Mouse (Mus musculus): ENCODE results near the gene Zfp420. TPM values are rescaled to one million over a fixed set of nuclear protein-coding genes. Genes with fewer than 3 reads are reported as not detected.

Gene Zfp420
- polyA plus RNA-seq (2015; fragmentation: Illumina TruSeq; extraction: RNeasy Lipid Tissue Mini Kit (QIAGEN cat#74804); ENCODE audit: insufficient read depth, low read depth, low replicate concordance): 4.2 TPM

GRCm38 (mm10) chr7:29859532-29860517, at the start of gene Zfp420:
TSS of gene Zfp420 (plus strand) at chr7:29859979.

GRCm38 (mm10) chr7:29815910-29816429, 43.8 kb upstream of the Zfp420 start, which contains the start of gene Zfp790:
TSS of gene Zfp790 (plus strand) at chr7:29816114.

GRCm38 (mm10) chr7:29853219-29853842, 6.4 kb upstream of the Zfp420 start, which contains the start of gene Zfp940:
TSS of gene Zfp940 (minus strand) at chr7:29853669.

GRCm38 (mm10) chr7:29905966-29906681, 46.3 kb downstream of the Zfp420 start, which contains the start of gene Zfp27:
TSS of gene Zfp27 (minus strand) at chr7:29906572.

GRCm38 (mm10) chr7:29908130-29908950, 48.6 kb downstream of the Zfp420 start, which contains the start of gene Zfp383:
TSS of gene Zfp383 (plus strand) at chr7:29908223.

Other genes starting within 250 kb of the Zfp420 start
- gene Catsperg2, start 132.9 kb upstream of the Zfp420 start, polyA plus RNA-seq (2015; fragmentation: Illumina TruSeq; extraction: RNeasy Lipid Tissue Mini Kit (QIAGEN cat#74804); ENCODE audit: insufficient read depth, low read depth, low replicate concordance): not detected
- 2.0 TPM for gene Zfp84, start 91.4 kb upstream of the Zfp420 start, polyA plus RNA-seq (2015; fragmentation: Illumina TruSeq; extraction: RNeasy Lipid Tissue Mini Kit (QIAGEN cat#74804); ENCODE audit: insufficient read depth, low read depth, low replicate concordance)
- gene Zfp30, start 76.0 kb upstream of the Zfp420 start, polyA plus RNA-seq (2015; fragmentation: Illumina TruSeq; extraction: RNeasy Lipid Tissue Mini Kit (QIAGEN cat#74804); ENCODE audit: insufficient read depth, low read depth, low replicate concordance): 0.39 TPM
- gene Zfp790, start 43.9 kb upstream of the Zfp420 start, polyA plus RNA-seq (2015; fragmentation: Illumina TruSeq; extraction: RNeasy Lipid Tissue Mini Kit (QIAGEN cat#74804); ENCODE audit: insufficient read depth, low read depth, low replicate concordance): 3.0 TPM
- not detected for gene Zfp940, start 6.3 kb upstream of the Zfp420 start, polyA plus RNA-seq (2015; fragmentation: Illumina TruSeq; extraction: RNeasy Lipid Tissue Mini Kit (QIAGEN cat#74804); ENCODE audit: insufficient read depth, low read depth, low replicate concordance)
- 0.68 TPM for gene Zfp27, start 46.6 kb downstream of the Zfp420 start, polyA plus RNA-seq (2015; fragmentation: Illumina TruSeq; extraction: RNeasy Lipid Tissue Mini Kit (QIAGEN cat#74804); ENCODE audit: insufficient read depth, low read depth, low replicate concordance)
- gene Zfp383, start 48.2 kb downstream of the Zfp420 start, polyA plus RNA-seq (2015; fragmentation: Illumina TruSeq; extraction: RNeasy Lipid Tissue Mini Kit (QIAGEN cat#74804); ENCODE audit: insufficient read depth, low read depth, low replicate concordance): 1.1 TPM
- 2.8 TPM for gene Zfp74, start 94.1 kb downstream of the Zfp420 start, polyA plus RNA-seq (2015; fragmentation: Illumina TruSeq; extraction: RNeasy Lipid Tissue Mini Kit (QIAGEN cat#74804); ENCODE audit: insufficient read depth, low read depth, low replicate concordance)
- gene Zfp568, start 124.0 kb downstream of the Zfp420 start, polyA plus RNA-seq (2015; fragmentation: Illumina TruSeq; extraction: RNeasy Lipid Tissue Mini Kit (QIAGEN cat#74804); ENCODE audit: insufficient read depth, low read depth, low replicate concordance): 2.1 TPM
- gene Zfp14, start 191.4 kb downstream of the Zfp420 start, polyA plus RNA-seq (2015; fragmentation: Illumina TruSeq; extraction: RNeasy Lipid Tissue Mini Kit (QIAGEN cat#74804); ENCODE audit: insufficient read depth, low read depth, low replicate concordance): 2.0 TPM
- 0.46 TPM for gene Zfp82, start 212.9 kb downstream of the Zfp420 start, polyA plus RNA-seq (2015; fragmentation: Illumina TruSeq; extraction: RNeasy Lipid Tissue Mini Kit (QIAGEN cat#74804); ENCODE audit: insufficient read depth, low read depth, low replicate concordance)
- not detected for gene Gm26920, start 230.4 kb downstream of the Zfp420 start, polyA plus RNA-seq (2015; fragmentation: Illumina TruSeq; extraction: RNeasy Lipid Tissue Mini Kit (QIAGEN cat#74804); ENCODE audit: insufficient read depth, low read depth, low replicate concordance)
- gene Zfp566, start 230.5 kb downstream of the Zfp420 start, polyA plus RNA-seq (2015; fragmentation: Illumina TruSeq; extraction: RNeasy Lipid Tissue Mini Kit (QIAGEN cat#74804); ENCODE audit: insufficient read depth, low read depth, low replicate concordance): 1.6 TPM
- gene Zfp260, start 234.8 kb downstream of the Zfp420 start, polyA plus RNA-seq (2015; fragmentation: Illumina TruSeq; extraction: RNeasy Lipid Tissue Mini Kit (QIAGEN cat#74804); ENCODE audit: insufficient read depth, low read depth, low replicate concordance): 13.3 TPM